Mouse (Mus musculus): ENCODE results near the gene Hfe2.

DNA sequence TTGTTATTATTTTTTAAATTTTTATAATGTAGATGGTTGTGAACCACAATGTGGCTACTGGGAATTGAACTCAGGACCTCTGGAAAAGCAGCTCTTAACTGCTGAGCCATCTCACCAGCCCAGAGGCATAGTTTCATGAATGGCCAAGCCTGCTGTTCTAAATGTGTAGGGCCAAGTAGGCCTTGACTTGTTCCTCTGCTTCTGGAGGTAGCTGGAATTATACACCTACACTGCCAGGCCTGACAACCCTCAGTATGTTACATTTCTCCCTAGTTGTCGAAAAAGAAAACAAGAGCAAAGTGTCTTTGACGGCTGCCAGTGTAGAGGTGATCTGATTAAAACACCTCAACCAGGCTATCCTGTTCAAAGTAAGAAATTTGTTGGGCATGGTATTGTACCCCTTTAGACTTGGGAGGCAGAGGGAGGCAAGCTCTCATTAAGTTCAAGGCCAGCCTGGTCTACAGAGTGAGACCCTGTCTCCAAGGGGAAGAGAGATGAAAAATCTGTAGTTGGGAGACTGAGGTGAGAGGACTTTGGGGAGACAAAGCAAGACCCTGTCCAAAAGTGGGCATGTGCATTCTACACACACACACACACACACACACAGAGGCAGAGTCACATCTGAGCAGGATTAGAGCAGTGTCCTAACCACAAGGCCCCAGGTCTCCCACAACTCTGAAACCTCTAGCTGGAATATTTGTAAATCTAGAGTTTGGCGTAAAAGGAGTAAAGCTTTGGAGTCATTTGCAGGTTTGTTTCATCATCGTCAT, 26.3 kb upstream of the Hfe2 start:
- TF ChIP-seq CTCF (IDR thresholded peaks at IDR 0.05; ENCODE audit: low read depth, low read length) (no peak), TAL1 (conservative IDR thresholded peaks at IDR 0.05; ENCODE audit: low read depth, low read length) (no peak)

Data from G1E (cell line).